Comparison of ENCODE assay signal across 15 mouse cellular contexts in genomic region chr2:148889331-148890010, GRCm38 (mm10). TPM values are rescaled to one million over a fixed set of nuclear protein-coding genes. Genes with fewer than 3 reads are reported as not detected.
DNase-seq lines count a peak whose midpoint lies in the region; ATAC-seq and TF ChIP-seq lines count a peak whose summit lies in the region.
"Had no signal": no experiment of that assay in that cellular context is flagged by ENCODE, and none has a peak within 500 bp of the region (broad histone marks: within the 10 kb centered on the region; RNA-seq: fewer than 3 reads in every experiment).

No protein-coding gene starts in this region.

- no peaks in the 10 kb centered on the region for H3K36me3 ChIP-seq in heart, embryonic 10.5 days
- H3K36me3 ChIP-seq in embryonic facial prominence, embryonic 14.5 days (ENCODE audit: control insufficient read depth, insufficient read depth, low read length), result no peaks in the 10 kb centered on the region
- no peaks in the 10 kb centered on the region for H3K36me3 ChIP-seq in hindbrain, embryonic 13.5 days
- H3K36me3 ChIP-seq in midbrain, postnatal 0 days (ENCODE audit: insufficient read depth, low read length), result no peaks in the 10 kb centered on the region
- no peaks in the 10 kb centered on the region for H3K36me3 ChIP-seq in intestine, embryonic 15.5 days

- no peaks in the 10 kb centered on the region for H3K9me3 ChIP-seq in heart, embryonic 10.5 days
- H3K9me3 ChIP-seq in embryonic facial prominence, embryonic 14.5 days (ENCODE audit: control insufficient read depth, low read length), result no peaks in the 10 kb centered on the region
- no peaks in the 10 kb centered on the region for H3K9me3 ChIP-seq in hindbrain, embryonic 13.5 days
- no peaks in the 10 kb centered on the region for H3K9me3 ChIP-seq in midbrain, postnatal 0 days (ENCODE audit: low read length)
- H3K9me3 ChIP-seq in intestine, embryonic 15.5 days, result no peaks in the 10 kb centered on the region

- no peak overlapping the region for H3K4me2 ChIP-seq in embryonic facial prominence, embryonic 14.5 days (ENCODE audit: low read depth, low read length)
- no peak overlapping the region for H3K4me2 ChIP-seq in hindbrain, embryonic 13.5 days
- H3K4me2 ChIP-seq in midbrain, postnatal 0 days (ENCODE audit: low read depth, low read length, poor library complexity, severe bottlenecking), result no peak overlapping the region
- H3K4me2 ChIP-seq in intestine, embryonic 15.5 days (replicated peaks), result no peak overlapping the region
- H3K4me2 ChIP-seq: liver, embryonic 11.5 days had no signal

- no peak for TF ChIP-seq CTCF in midbrain, postnatal 0 days (IDR thresholded peaks at IDR 0.05)

- H3K27me3 ChIP-seq in heart, embryonic 10.5 days (ENCODE audit: insufficient read depth, poor library complexity, severe bottlenecking), result no peaks in the 10 kb centered on the region
- no peaks in the 10 kb centered on the region for H3K27me3 ChIP-seq in embryonic facial prominence, embryonic 14.5 days (replicated peaks; ENCODE audit: control insufficient read depth, insufficient read depth, low read length)
- no peaks in the 10 kb centered on the region for H3K27me3 ChIP-seq in hindbrain, embryonic 13.5 days
- H3K27me3 ChIP-seq in midbrain, postnatal 0 days (ENCODE audit: insufficient read depth, low read length), result no peaks in the 10 kb centered on the region
- H3K27me3 ChIP-seq in intestine, embryonic 15.5 days (replicated peaks), result no peaks in the 10 kb centered on the region

- DNase-seq in heart, embryonic 10.5 days (ENCODE audit: low spot score), result no peak
- no peak for DNase-seq in heart, adult 9 months (ENCODE audit: low spot score in 2 of 2)
- DNase-seq in embryonic facial prominence, embryonic 14.5 days (ENCODE audit: low spot score), result no peak
- no peak for DNase-seq in midbrain, postnatal 0 days (ENCODE audit: low spot score)
- no peak for DNase-seq in lung, postnatal 10 days
- no peak for DNase-seq in embryo, embryonic 11 days
- DNase-seq: cerebellum, postnatal 36 days; kidney, adult 11 months; thymus, postnatal 25 days had no signal

- 0 out of 2 replicates have a peak overlapping the region, but pooled peaks have one; percentile 13 for H3K27ac ChIP-seq in heart, embryonic 10.5 days
- H3K27ac ChIP-seq in embryonic facial prominence, embryonic 14.5 days (replicated peaks; ENCODE audit: low read depth, low read length), result peak overlapping the region; percentile 33; the same call in 1 of the 2 replicates
- peak overlapping the region; percentile 74 for H3K27ac ChIP-seq in hindbrain, embryonic 13.5 days
- H3K27ac ChIP-seq in midbrain, postnatal 0 days (ENCODE audit: low read depth, low read length), result no peak overlapping the region
- H3K27ac ChIP-seq in intestine, embryonic 15.5 days, result no peak overlapping the region

- peak; percentile 41; the same call in 1 of the 2 replicates for ATAC-seq in embryonic facial prominence, embryonic 14.5 days (ENCODE audit: low read depth)
- ATAC-seq in hindbrain, embryonic 13.5 days (ENCODE audit: low FRiP score), result peak; percentile 63
- peak; percentile 71 for ATAC-seq in midbrain, postnatal 0 days (ENCODE audit: low FRiP score)
- ATAC-seq in intestine, embryonic 15.5 days, result no peak

- no peak overlapping the region for H3K9ac ChIP-seq in embryonic facial prominence, embryonic 14.5 days (ENCODE audit: low read depth, low read length)
- H3K9ac ChIP-seq in hindbrain, embryonic 13.5 days, result no peak overlapping the region
- H3K9ac ChIP-seq in midbrain, postnatal 0 days (replicated peaks; ENCODE audit: low read length, poor library complexity, severe bottlenecking), result no peak overlapping the region
- H3K9ac ChIP-seq in intestine, embryonic 15.5 days, result no peak overlapping the region

- H3K4me3 ChIP-seq in heart, embryonic 10.5 days, result no peak overlapping the region
- H3K4me3 ChIP-seq in embryonic facial prominence, embryonic 14.5 days (ENCODE audit: low read depth, low read length), result no peak overlapping the region
- H3K4me3 ChIP-seq in hindbrain, embryonic 13.5 days, result no peak overlapping the region
- no peak overlapping the region for H3K4me3 ChIP-seq in midbrain, postnatal 0 days (ENCODE audit: low read depth, low read length)
- no peak overlapping the region for H3K4me3 ChIP-seq in intestine, embryonic 15.5 days (replicated peaks)
- H3K4me3 ChIP-seq: myocyte had no signal

- peaks cover 8% of the 10 kb centered on the region; the same call in 1 of the 2 replicates for H3K4me1 ChIP-seq in heart, embryonic 10.5 days
- H3K4me1 ChIP-seq in embryonic facial prominence, embryonic 14.5 days (ENCODE audit: control insufficient read depth, insufficient read depth, low read length), result 0 out of 2 replicates have a peak, but pooled peaks cover 4% of the 10 kb centered on the region
- peaks cover 7% of the 10 kb centered on the region; the same call in 1 of the 2 replicates for H3K4me1 ChIP-seq in hindbrain, embryonic 13.5 days (replicated peaks)
- H3K4me1 ChIP-seq in midbrain, postnatal 0 days (ENCODE audit: insufficient read depth, low read length), result no peaks in the 10 kb centered on the region
- no peaks in the 10 kb centered on the region for H3K4me1 ChIP-seq in intestine, embryonic 15.5 days (replicated peaks)

- 73% methylated on average over 3 of the region's 3 CpGs for WGBS in heart, embryonic 10.5 days
- 36% methylated on average over 3 of the region's 3 CpGs for WGBS in embryonic facial prominence, embryonic 14.5 days
- 47% methylated on average over 3 of the region's 3 CpGs for WGBS in hindbrain, embryonic 13.5 days
- WGBS in midbrain, postnatal 0 days, result 22% methylated on average over 3 of the region's 3 CpGs
- WGBS in intestine, embryonic 15.5 days, result 71% methylated on average over 3 of the region's 3 CpGs

RNA-seq across cellular contexts. Expression of gene Cst3, which starts 14.0 kb away (rescaled TPM):
- 567 and 803 TPM in 2 replicates for polyA plus RNA-seq in heart, embryonic 10.5 days (2016; fragmentation: Nextera tagmentation; extraction: Ambion mirVana)
- 548 and 591 TPM in 2 replicates for polyA plus RNA-seq in embryonic facial prominence, embryonic 14.5 days (2014; fragmentation: Nextera tagmentation; extraction: Ambion mirVana)
- polyA plus RNA-seq in hindbrain, embryonic 13.5 days (2015; fragmentation: Nextera tagmentation; extraction: Ambion mirVana), result 522 and 533 TPM in 2 replicates
- total RNA-seq in midbrain, postnatal 0 days (2014; rRNA removed), result 457 and 677 TPM in 2 replicates
- polyA plus RNA-seq in midbrain, postnatal 0 days (2015; fragmentation: Nextera tagmentation; extraction: Ambion mirVana), result 1,077 and 1,177 TPM in 2 replicates
- 349 and 390 TPM in 2 replicates for polyA plus RNA-seq in intestine, embryonic 15.5 days (2015; fragmentation: Nextera tagmentation; extraction: Ambion mirVana)

RNA-seq across cellular contexts. Expression of gene 9230104L09Rik, which starts 24.6 kb away (rescaled TPM):
- polyA plus RNA-seq in heart, embryonic 10.5 days (2016; fragmentation: Nextera tagmentation; extraction: Ambion mirVana), result not detected in 2 replicates
- not detected in 2 replicates for polyA plus RNA-seq in embryonic facial prominence, embryonic 14.5 days (2014; fragmentation: Nextera tagmentation; extraction: Ambion mirVana)
- polyA plus RNA-seq in hindbrain, embryonic 13.5 days (2015; fragmentation: Nextera tagmentation; extraction: Ambion mirVana), result not detected in 2 replicates
- total RNA-seq in midbrain, postnatal 0 days (2014; rRNA removed), result not detected in 2 replicates
- not detected in 2 replicates for polyA plus RNA-seq in midbrain, postnatal 0 days (2015; fragmentation: Nextera tagmentation; extraction: Ambion mirVana)
- not detected in 2 replicates for polyA plus RNA-seq in intestine, embryonic 15.5 days (2015; fragmentation: Nextera tagmentation; extraction: Ambion mirVana)
- total RNA-seq: ES-E14; left cerebral cortex, postnatal 10 days had no signal
- polyA plus RNA-seq: liver, embryonic 11.5 days; myocyte had no signal

RNA-seq across cellular contexts. Expression of gene Cst9, which starts 54.5 kb away (rescaled TPM):
- polyA plus RNA-seq in heart, embryonic 10.5 days (2016; fragmentation: Nextera tagmentation; extraction: Ambion mirVana), result 0.74 and 0.80 TPM in 2 replicates
- not detected in 2 replicates for polyA plus RNA-seq in embryonic facial prominence, embryonic 14.5 days (2014; fragmentation: Nextera tagmentation; extraction: Ambion mirVana)
- polyA plus RNA-seq in hindbrain, embryonic 13.5 days (2015; fragmentation: Nextera tagmentation; extraction: Ambion mirVana), result not detected in 2 replicates
- total RNA-seq in midbrain, postnatal 0 days (2014; rRNA removed), result not detected in 2 replicates
- polyA plus RNA-seq in midbrain, postnatal 0 days (2015; fragmentation: Nextera tagmentation; extraction: Ambion mirVana), result not detected in 2 replicates
- not detected in 2 replicates for polyA plus RNA-seq in intestine, embryonic 15.5 days (2015; fragmentation: Nextera tagmentation; extraction: Ambion mirVana)
- total RNA-seq: ES-E14; left cerebral cortex, postnatal 10 days had no signal
- polyA plus RNA-seq: liver, embryonic 11.5 days; myocyte had no signal

Comparison
In these comparisons a context has a peak if more than half of its experiments do, and no peak if none do; other contexts are left out.
1. H3K27ac ChIP-seq: peak in heart, embryonic 10.5 days (single experiment), embryonic facial prominence, embryonic 14.5 days (single experiment) and hindbrain, embryonic 13.5 days (single experiment); none in midbrain, postnatal 0 days (single experiment) and intestine, embryonic 15.5 days (single experiment).